Mouse (Mus musculus): ENCODE measurements at regions not wholly inside any gene's neighbourhood (a gene's known extent, or its start where the extent isn't known, plus 50 kb on each side); places are given as distances from the start of the nearest gene placed in this dataset.

- TF ChIP-seq EP300 (IDR thresholded peaks at IDR 0.05) (no peak), CTCF (IDR thresholded peaks at IDR 0.05) (no peak)
Measured at GRCm38 (mm10) chr9:84740336-84740735, 572.2 kb upstream of the Gm11114 start.

Measured in lung, postnatal 0 days (tissue).